Mouse (Mus musculus) ES-E14 (cell line): ENCODE results near the gene Ntrk3. TPM values are rescaled to one million over a fixed set of nuclear protein-coding genes. Genes with fewer than 3 reads are reported as not detected.

Experiments used
- DNase-seq: peaks from one replicate; pipeline ENCODE4 v3.0.0-alpha.2; 2013; ENCODE audit warnings: low read depth, low spot score
- H3K27ac ChIP-seq: 2 replicates; pipeline ENCODE4 v1.5.1; 2012; ENCODE audit warnings: low read depth, mild to moderate bottlenecking, low read length, moderate library complexity, mixed read lengths; ENCODE audit not compliant: poor library complexity, insufficient read depth, severe bottlenecking
- H3K36me3 ChIP-seq: 2 replicates; pipeline ENCODE4 v1.6.1; 2012; ENCODE audit warnings: mild to moderate bottlenecking, low read length, moderate library complexity, mixed read lengths; ENCODE audit not compliant: control insufficient read depth, poor library complexity, insufficient read depth, severe bottlenecking
- H3K4me1 ChIP-seq, 2 experiments: fragments of 150-350 bp in 1 of 2; sonication (generic) in 1 of 2; 2 replicates each; pipeline ENCODE4 v1.6.1; 2012; ENCODE audit warnings: low read length in 2 of 2, mild to moderate bottlenecking in 1 of 2, mixed read lengths in 1 of 2; ENCODE audit not compliant: control insufficient read depth in 2 of 2, insufficient read depth in 2 of 2, poor library complexity in 1 of 2
- H3K4me3 ChIP-seq, 2 experiments: fragments of 150-350 bp in 1 of 2; sonication (generic) in 1 of 2; 2 replicates each; pipeline ENCODE4 v1.5.1; 2012; ENCODE audit warnings: low read length in 2 of 2, low read depth in 1 of 2, mild to moderate bottlenecking in 1 of 2, mixed read lengths in 1 of 2; ENCODE audit not compliant: insufficient read depth in 1 of 2, poor library complexity in 1 of 2, severe bottlenecking in 1 of 2
- H3K9ac ChIP-seq: 2 replicates; pipeline ENCODE4 v1.6.1; 2012; ENCODE audit warnings: low read depth, mild to moderate bottlenecking, low read length, mixed read lengths; ENCODE audit not compliant: poor library complexity, insufficient read depth, severe bottlenecking
- H3K9me3 ChIP-seq: fragments of 150-350 bp; sonication (generic); 2 replicates; pipeline ENCODE4 v1.6.1; 2012; ENCODE audit warnings: low read depth, mild to moderate bottlenecking, low read length; ENCODE audit not compliant: control insufficient read depth, insufficient read depth
- CHD2 ChIP-seq: IDR thresholded peaks from 2 replicates; pipeline ENCODE4 v1.6.1; 2014; ENCODE audit warnings: mild to moderate bottlenecking, low read depth, low read length, inconsistent platforms
- HCFC1 ChIP-seq: IDR thresholded peaks from 2 replicates; pipeline ENCODE4 v1.6.1; 2012; ENCODE audit warnings: low read length, inconsistent platforms, borderline replicate concordance; ENCODE audit not compliant: insufficient read depth
- MAFK ChIP-seq: IDR thresholded peaks from 2 replicates; pipeline ENCODE4 v1.6.1; 2014; ENCODE audit warnings: mild to moderate bottlenecking, low read depth, low read length, inconsistent platforms; ENCODE audit not compliant: insufficient read depth
- ZC3H11A ChIP-seq: IDR thresholded peaks from 2 replicates; pipeline ENCODE4 v1.6.1; 2012; ENCODE audit warnings: low read depth, mild to moderate bottlenecking, inconsistent platforms, low read length, borderline replicate concordance
- ZNF384 ChIP-seq: IDR thresholded peaks from 2 replicates; pipeline ENCODE4 v1.6.1; 2012; ENCODE audit warnings: low read depth, low read length, inconsistent platforms
- in situ Hi-C, 2 experiments: fragments of 600-800 bp; cut with MboI; formaldehyde crosslinking; loops; one replicate each; pipeline ENCODE4 v1.15.1; 2025; ENCODE audit warnings: low sequenced_read_pairs in 2 of 2, inconsistent platforms in 1 of 2; ENCODE audit not compliant: unreplicated experiment in 2 of 2
- total RNA-seq: library from RNA; depleted of rRNA; stranded (reverse); fragments of 300-350 nt; gene quantifications from 2 replicates; pipeline ENCODE4 v1.2.3, GENCODE M21; 2012

Ntrk3 gene
- total RNA-seq, 1 experiment = 0.40 TPM

- in situ Hi-C loops = no loop called here
- DNase-seq = no peak
- Histone ChIP-seq H3K9me3 (no peaks in the 10 kb centered on the region), H3K4me3 (no peak overlapping the region), H3K27ac (no peak overlapping the region), H3K4me1 (no peaks in the 10 kb centered on the region), H3K9ac (no peak overlapping the region), H3K36me3 (no peaks in the 10 kb centered on the region)
- TF ChIP-seq CHD2 (no peak), ZC3H11A (no peak), HCFC1 (no peak), MAFK (no peak)
Measured at GRCm38 (mm10) chr7:78483729-78484128, 254.1 kb downstream of the Ntrk3 start.

- DNase-seq = no peak
- H3K4me3 ChIP-seq = no peak overlapping the region
- H3K36me3 ChIP-seq = no peaks in the 10 kb centered on the region
- H3K9me3 ChIP-seq = no peaks in the 10 kb centered on the region
- H3K4me1 ChIP-seq = no peaks in the 10 kb centered on the region
- no peak overlapping the region for H3K9ac ChIP-seq
- no peak for TF ChIP-seq ZC3H11A
- TF ChIP-seq MAFK = no peak
- no peak for TF ChIP-seq CHD2
- no peak for TF ChIP-seq ZNF384
- no peak for TF ChIP-seq HCFC1
- in situ Hi-C loops = no loop called here
- H3K27ac ChIP-seq = no peak overlapping the region
Measured at GRCm38 (mm10) chr7:78483061-78483460, 254.8 kb downstream of the Ntrk3 start.

- Histone ChIP-seq H3K4me3 (no peak overlapping the region), H3K9ac (no peak overlapping the region), H3K9me3 (no peaks in the 10 kb centered on the region), H3K27ac (no peak overlapping the region), H3K4me1 (no peaks in the 10 kb centered on the region), H3K36me3 (no peaks in the 10 kb centered on the region)
- no peak for DNase-seq
- no peak for TF ChIP-seq ZNF384
- no peak for TF ChIP-seq CHD2
- TF ChIP-seq MAFK = no peak
- no peak for TF ChIP-seq HCFC1
- TF ChIP-seq ZC3H11A = no peak
- in situ Hi-C loops = no loop called here
Measured at GRCm38 (mm10) chr7:78478881-78479280, 258.9 kb downstream of the Ntrk3 start.

GRCm38 (mm10) chr7:78471755-78472154 lies 266.1 kb downstream of the Ntrk3 start:
- in situ Hi-C loops = no loop called here
- no peak for DNase-seq
- no peaks in the 10 kb centered on the region for H3K9me3 ChIP-seq
- TF ChIP-seq HCFC1 (no peak), CHD2 (no peak), MAFK (no peak), ZC3H11A (no peak), ZNF384 (no peak)
- no peaks in the 10 kb centered on the region for H3K36me3 ChIP-seq
- H3K4me1 ChIP-seq = no peaks in the 10 kb centered on the region
- H3K27ac ChIP-seq = no peak overlapping the region
- no peak overlapping the region for H3K9ac ChIP-seq
- H3K4me3 ChIP-seq = no peak overlapping the region

- Histone ChIP-seq H3K27ac (no peak overlapping the region), H3K36me3 (no peaks in the 10 kb centered on the region), H3K4me1 (no peaks in the 10 kb centered on the region), H3K9me3 (no peaks in the 10 kb centered on the region), H3K9ac (no peak overlapping the region), H3K4me3 (no peak overlapping the region)
- DNase-seq = no peak
- TF ChIP-seq ZC3H11A (no peak), CHD2 (no peak), ZNF384 (no peak), HCFC1 (no peak), MAFK (no peak)
- in situ Hi-C loops = no loop called here
Measured at GRCm38 (mm10) chr7:78471270-78471669, 266.5 kb downstream of the Ntrk3 start.
